Mouse (Mus musculus) G1E (cell line): ENCODE data around the gene Rbms3.

Experiments
- CTCF ChIP-seq: IDR thresholded peaks from 2 replicates; pipeline ENCODE4 v1.5.1; 2012; ENCODE audit warnings: low read depth, low read length, inconsistent platforms, mixed read lengths
- GATA1 ChIP-seq: IDR thresholded peaks from 2 replicates; pipeline ENCODE4 v1.6.1; 2012; ENCODE audit warnings: borderline replicate concordance, low read length, inconsistent platforms, mixed read lengths
- POLR2AphosphoS5 ChIP-seq: IDR thresholded peaks from 2 replicates; pipeline ENCODE4 v1.6.1; 2012; ENCODE audit warnings: low read depth, low read length, inconsistent platforms; ENCODE audit not compliant: insufficient replicate concordance
- TAL1 ChIP-seq: conservative IDR thresholded peaks from 2 replicates; pipeline ENCODE4 v1.6.1; 2012; ENCODE audit warnings: low read depth, low read length, inconsistent platforms, mixed read lengths

DNA sequence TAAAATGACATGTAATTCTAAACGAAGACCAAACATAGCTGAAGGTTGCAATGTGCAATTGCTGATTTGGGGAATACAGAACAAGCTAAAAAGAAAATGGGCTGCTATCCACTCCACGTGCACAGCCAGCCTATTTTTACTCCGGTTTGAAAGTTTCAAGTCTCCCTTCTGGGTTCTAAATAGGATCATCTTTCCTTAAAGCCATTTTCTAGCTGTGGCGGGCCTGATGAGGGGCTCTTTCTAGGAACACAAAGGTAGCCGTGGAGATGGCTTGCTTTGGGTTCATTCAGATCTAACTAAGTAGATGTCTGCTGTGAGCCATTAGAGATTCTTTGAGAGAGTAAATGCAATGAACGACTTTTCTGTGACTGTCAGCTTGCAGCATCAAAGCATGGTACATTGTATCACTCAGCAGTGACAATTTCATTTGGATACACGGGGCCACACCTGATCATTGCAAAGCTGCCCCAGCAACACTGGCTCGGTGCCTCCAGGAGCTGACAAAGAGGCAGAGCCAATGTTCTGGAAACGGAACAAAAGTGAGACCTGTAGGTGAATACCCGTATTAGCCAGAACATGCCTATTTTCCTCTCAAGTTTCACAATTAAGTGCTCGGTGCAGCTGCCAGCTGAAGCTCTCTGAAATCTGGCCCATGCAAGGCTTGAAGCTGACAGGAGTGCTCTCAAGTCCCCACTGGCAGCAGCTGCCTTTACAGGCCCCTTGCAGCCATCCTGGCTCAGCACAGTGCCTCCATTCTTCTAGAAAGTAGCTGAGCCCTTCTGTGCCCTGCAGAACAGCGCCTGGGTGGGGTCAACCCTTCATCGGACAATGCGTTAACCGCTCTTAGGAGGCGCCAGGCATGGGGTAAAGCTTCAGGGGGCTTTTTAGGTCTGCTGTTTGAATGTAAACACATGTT is 822.3 kb downstream of the Rbms3 start:
- TF ChIP-seq CTCF: no peak
- TF ChIP-seq POLR2AphosphoS5: no peak
- no peak for TF ChIP-seq TAL1
- no peak for TF ChIP-seq GATA1
